Mouse (Mus musculus) myocyte (in vitro differentiated cells): ENCODE measurements around the gene Psme4.

Source experiments
- CEBPB ChIP-seq: IDR thresholded peaks from 2 replicates; pipeline ENCODE4 v1.6.1; 2011; ENCODE audit warnings: mild to moderate bottlenecking, moderate library complexity; ENCODE audit not compliant: poor library complexity, insufficient read depth, severe bottlenecking
- MYOD1 ChIP-seq, 3 experiments: IDR thresholded peaks; one replicate each; pipeline ENCODE4 v1.6.1; 2011; ENCODE audit warnings: control low read depth in 2 of 3, low read depth in 2 of 3, mild to moderate bottlenecking in 2 of 3, moderate library complexity in 1 of 3; ENCODE audit not compliant: insufficient read length in 2 of 3, control insufficient read depth in 1 of 3
- POLR2A ChIP-seq: IDR thresholded peaks from one replicate; pipeline ENCODE4 v1.6.1; 2011; ENCODE audit warnings: low read depth, mild to moderate bottlenecking, control low read depth, moderate library complexity; ENCODE audit not compliant: insufficient read length

DNA sequence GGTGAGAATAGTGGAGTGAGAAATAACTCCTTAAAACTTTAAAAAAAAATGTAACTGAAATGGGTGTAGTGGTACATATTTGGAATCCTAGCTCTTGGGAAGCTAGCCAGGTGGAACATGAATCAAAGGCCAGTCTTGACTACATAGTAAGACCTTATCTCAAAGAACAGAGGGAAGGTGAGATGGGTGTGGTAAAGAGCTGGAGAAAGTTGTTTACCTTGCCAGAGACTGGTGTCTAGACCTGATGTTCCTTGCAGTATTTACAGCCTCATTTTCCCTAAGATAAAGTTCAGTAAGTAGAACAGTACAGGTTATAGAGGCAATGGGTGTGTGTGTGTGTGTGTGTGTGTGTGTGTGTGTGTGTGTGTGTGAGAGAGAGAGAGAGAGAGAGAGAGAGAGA is 100.9 kb downstream of the Psme4 start:
- TF ChIP-seq CEBPB (no peak), POLR2A (no peak), MYOD1 (IDR thresholded peaks at IDR 0.05; ENCODE audit: control insufficient read depth in 1 of 3, insufficient read length in 2 of 3, low read depth in 2 of 3) (no peak)
